Mouse (Mus musculus) 416B (cell line): Measurements from ENCODE around the gene Trpm8.

ENCODE experiments used
- DNase-seq: peaks from one replicate; pipeline ENCODE4 v3.0.0; 2011; ENCODE audit warnings: low read depth

The Trpm8 gene

GRCm38 (mm10) chr1:88264869-88265240, 12.6 kb upstream of the Trpm8 start:
- DNase-seq = no peak

GRCm38 (mm10) chr1:88266123-88266522, 11.3 kb upstream of the Trpm8 start:
- no peak for DNase-seq

GRCm38 (mm10) chr1:88267489-88267888, 10.0 kb upstream of the Trpm8 start:
- DNase-seq = no peak

GRCm38 (mm10) chr1:88268070-88268469, 9.4 kb upstream of the Trpm8 start:
- no peak for DNase-seq

DNA sequence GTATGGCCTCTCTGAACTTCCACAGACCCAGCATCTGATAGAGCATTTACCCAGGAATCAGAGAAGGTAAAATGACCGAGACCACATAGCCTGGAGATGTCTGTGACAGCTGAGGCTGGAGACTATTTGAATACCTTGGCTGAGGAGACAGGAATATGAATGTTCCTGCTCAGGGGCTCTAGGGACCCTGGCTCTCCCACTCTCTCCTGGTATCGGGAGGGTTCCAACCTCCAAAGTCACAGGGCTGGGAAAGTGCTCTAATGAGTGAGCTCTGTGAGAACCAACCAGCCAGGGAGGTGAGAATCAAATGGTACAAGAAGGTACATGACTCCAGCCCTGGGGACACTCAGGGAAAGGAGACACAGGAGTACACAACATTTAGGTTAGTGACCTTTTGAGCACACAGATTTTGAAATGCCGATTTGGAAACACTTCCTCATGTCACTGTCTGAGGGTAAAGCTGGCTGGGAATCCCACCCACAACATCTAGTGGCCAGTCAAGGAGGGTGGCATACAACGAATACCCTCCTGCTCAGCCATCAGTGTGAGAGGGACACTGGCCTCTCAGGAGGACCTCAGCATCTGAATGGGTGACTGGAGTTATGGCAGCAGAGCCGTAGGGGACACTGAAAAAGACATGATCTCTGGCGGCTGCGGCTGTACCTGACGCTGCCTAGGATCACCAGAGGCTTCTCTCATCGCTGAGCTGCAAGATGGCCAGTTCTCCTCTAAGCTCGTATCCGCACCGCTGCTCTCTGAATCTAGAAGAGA, 7.7 kb upstream of the Trpm8 start:
- DNase-seq = no peak

- no peak for DNase-seq
Measured at GRCm38 (mm10) chr1:88272851-88273250, 4.6 kb upstream of the Trpm8 start.

GRCm38 (mm10) chr1:88273326-88273725, 4.1 kb upstream of the Trpm8 start:
- no peak for DNase-seq

DNA sequence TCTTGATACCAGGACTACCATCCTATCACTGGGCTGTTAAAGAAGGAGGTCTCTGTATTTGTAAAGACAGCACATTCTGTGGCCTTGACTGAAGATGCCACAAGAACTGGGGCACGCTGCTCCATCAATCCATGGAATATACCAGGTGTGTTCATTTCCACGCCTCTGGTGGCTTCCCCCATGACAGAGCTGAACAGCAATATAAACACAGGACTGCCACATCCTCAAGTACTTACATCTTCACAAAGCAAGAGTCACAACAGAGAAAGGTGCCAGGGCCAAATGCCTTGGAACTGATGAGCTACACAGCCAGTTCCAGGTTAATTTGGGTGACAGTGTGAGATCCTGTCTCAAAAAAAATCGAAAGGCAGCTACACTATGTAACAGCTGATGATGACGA, 3.6 kb upstream of the Trpm8 start:
- DNase-seq = no peak

DNA sequence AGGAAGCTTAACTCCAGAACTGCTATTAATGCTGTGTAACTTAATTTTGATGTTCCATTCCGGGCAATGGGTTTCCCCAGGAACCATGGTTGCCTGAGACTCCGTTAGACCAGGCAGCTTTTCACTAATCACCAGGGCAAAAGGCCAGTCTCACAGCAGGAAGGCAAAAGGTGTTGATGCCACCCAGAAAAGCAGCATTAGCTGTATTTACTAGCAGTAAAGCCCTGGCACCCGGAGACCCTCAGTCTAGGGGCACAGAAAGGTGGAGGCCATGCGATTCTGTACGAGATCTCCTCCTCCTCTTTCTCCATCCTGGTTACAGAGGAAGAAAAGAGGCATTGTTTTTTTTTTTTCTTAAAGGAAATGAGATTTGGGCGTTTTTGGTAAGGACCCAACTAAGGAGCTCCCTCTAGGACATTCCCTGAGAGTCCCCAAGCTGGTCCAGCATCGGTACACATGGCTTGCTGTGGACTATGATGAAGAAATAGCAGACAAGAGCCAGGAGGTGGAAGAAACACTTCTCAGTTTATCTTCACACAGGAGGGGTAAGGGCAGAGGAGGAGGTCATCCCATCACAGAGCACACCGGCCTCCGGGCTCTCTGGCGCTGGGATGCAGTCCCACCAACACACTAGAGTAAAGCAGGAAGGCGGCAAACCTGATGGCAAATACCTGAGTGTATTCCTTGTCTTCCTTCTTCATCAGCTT, 2.9 kb upstream of the Trpm8 start:
- no peak for DNase-seq

DNA sequence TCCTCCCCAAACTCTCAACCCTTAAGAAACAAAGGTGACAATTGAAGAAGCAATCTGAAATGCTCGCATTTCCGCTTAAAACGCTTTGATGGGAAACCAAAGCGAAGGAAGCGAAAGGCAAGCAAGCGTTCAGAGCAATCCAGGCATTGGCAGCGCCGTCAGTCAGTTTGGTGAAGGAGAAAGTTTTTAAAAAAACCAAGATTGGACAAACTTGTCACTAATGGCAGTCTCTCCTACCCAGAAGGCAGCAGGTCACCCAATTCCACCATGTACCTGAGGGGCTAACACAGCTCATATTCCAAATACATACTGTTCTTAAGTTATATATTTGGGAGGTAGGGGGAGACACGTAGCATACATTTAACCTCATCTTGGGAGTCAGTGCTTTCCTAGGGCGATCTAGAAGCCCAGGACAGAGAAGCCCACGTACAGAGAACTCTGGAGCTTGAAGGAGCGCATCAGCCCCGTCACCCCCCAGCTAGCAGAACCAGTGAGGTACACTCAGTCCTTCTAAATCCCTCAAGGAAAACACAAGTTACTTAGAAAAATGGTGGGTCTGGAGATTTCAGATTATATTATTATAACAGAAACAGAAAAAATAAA, 2.3 kb upstream of the Trpm8 start:
- no peak for DNase-seq

DNA sequence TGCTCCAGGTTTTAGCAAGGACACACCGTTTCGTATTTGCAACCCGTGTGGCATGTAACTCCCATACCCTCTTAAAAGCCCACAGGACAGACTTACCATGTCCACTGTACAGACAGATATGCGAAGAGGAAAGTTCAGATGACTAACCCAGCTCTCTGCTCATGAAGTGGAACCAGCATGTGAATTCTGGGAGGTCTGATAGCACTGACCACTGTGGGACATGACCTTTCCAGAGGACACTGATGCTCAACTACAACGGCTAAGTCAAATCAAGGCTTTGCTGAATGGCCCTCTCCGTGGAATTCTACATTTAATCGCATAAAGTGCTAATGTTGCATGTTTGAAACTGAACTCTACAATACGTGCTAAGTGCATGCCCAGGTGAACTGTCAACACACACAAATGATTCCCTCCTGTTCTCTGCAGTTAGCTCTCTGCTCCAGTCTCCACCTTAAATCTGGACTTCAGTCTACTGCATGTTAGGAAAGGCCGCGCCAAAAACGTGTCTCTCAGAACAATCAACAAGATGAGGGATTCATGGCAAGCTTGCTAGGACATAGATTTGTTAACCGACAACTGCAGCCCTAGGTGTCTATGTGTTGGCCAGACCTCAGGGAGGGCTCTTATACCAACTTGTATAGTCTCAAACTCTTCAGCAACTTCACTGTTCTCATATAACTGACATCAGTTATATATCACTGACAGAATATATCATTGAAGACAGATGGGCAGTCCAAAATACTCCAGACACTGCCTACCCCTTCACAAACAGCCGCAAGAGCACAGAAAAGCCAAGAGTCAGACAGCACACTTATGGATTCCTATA, 1.6 kb upstream of the Trpm8 start:
- DNase-seq = no peak

- peak; percentile 78 for DNase-seq
Measured at GRCm38 (mm10) chr1:88276524-88277097, 850 bp upstream of the Trpm8 start.

- no peak for DNase-seq
Measured at GRCm38 (mm10) chr1:88277818-88278511, 504 bp downstream of the Trpm8 start.

- peak; percentile 86 for DNase-seq
Measured at GRCm38 (mm10) chr1:88279111-88280005, 1.9 kb downstream of the Trpm8 start.

DNA sequence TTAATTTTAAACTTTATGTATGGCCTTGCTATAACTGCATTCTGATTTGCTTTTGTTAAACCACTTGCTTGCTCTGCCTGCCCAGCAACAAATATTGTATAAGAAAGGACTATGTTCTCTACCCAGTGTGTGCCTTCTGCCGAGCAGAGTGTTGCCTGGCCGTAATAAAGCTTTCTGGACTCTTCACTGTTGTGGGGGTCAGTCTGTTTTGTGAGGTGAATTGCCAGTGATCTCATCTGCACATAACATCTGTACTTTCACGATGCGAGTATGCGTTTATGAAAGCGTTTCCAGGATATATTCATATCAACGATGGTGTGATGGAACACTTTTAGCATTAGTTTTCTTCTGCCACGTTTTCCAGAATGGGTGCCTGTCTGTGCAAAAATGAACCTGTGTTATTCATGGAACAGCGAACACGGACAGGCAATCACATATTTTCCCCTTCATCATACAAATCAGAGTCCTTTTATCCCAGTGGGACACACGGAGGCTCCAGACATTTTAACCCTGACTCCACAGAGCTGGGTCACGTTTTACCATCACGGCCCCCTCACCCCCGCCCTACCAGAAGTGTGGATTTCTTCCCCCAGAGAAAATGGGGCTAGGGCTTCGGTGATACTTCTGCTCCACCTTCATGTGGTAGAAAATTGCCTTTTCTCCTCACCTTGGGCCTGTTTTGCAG, 2.7 kb downstream of the Trpm8 start:
- no peak for DNase-seq

- DNase-seq = no peak
Measured at GRCm38 (mm10) chr1:88282301-88282700, 4.8 kb downstream of the Trpm8 start.

DNA sequence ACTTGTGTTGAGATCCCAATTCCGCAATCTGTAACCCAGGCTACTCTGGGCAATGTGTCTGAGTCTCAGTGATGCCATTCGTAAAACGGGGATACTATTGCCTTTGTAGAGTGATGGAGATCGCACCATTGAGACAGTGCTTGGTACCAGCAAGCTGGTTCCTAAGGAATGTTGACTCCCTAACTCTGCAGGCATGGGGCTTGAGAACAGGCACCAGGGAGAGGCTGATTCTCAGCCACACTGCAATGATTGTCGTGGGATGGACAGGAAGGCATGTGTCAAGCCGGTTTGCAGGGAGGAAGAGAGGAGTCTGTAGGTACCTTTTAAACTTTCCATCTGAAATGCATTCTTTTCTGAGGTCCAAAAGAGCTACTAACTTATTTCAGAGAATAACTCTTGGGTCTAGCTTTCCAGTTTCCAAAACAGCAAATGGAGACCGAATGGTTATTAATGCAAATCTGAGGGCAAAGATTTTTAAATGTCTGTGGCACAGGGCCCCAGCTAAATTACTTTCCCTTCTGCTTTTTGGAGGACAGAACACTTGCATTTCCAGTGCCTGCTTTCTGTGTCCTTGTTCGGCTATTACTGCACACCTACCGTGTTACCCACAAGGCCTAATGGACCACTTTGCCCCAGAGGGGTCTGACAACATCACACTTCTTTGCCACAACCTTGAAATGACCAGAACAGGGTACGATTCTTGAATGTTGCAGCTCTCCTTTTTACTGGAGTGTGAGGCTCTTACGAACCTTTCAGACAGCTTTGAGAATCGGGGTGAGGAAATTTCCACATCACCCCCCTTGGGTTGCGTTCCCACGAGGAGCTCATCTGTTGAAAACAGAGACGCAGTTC, 6.1 kb downstream of the Trpm8 start:
- DNase-seq = no peak

- no peak for DNase-seq
Measured at GRCm38 (mm10) chr1:88284228-88284945, 6.9 kb downstream of the Trpm8 start.
